ENCODE assay signal across 8 mouse cellular contexts in genomic region chr7:68129077-68129511, GRCm38 (mm10).
DNase-seq lines count a peak whose midpoint lies in the region; ATAC-seq and TF ChIP-seq lines count a peak whose summit lies in the region.

No protein-coding gene starts in this region.

- H3K4me1 ChIP-seq in ES-E14 (ENCODE audit: control insufficient read depth in 2 of 2, insufficient read depth in 2 of 2, low read length in 2 of 2, poor library complexity in 1 of 2): peaks cover 1 to 14% of the 10 kb centered on the region in 2 experiments; a peak in 1 of 4 replicates
- H3K4me1 ChIP-seq in forebrain, embryonic 16.5 days (replicated peaks; ENCODE audit: control insufficient read depth, insufficient read depth, low read length): peaks cover 33% of the 10 kb centered on the region
- H3K4me1 ChIP-seq in lung, embryonic 15.5 days: peaks cover 48% of the 10 kb centered on the region

- H3K9me3 ChIP-seq in ES-E14 (ENCODE audit: control insufficient read depth, insufficient read depth, low read depth, low read length): no peaks in the 10 kb centered on the region
- H3K9me3 ChIP-seq in forebrain, embryonic 16.5 days (ENCODE audit: control insufficient read depth, low read length): no peaks in the 10 kb centered on the region
- H3K9me3 ChIP-seq in lung, embryonic 15.5 days: no peaks in the 10 kb centered on the region

- H3K27ac ChIP-seq in ES-E14 (ENCODE audit: insufficient read depth, low read depth, low read length, poor library complexity, severe bottlenecking): peak overlapping the region; percentile 45; the same call in 1 of the 2 replicates
- peak overlapping the region; percentile 95 for H3K27ac ChIP-seq in forebrain, embryonic 16.5 days (ENCODE audit: low read length)
- peak overlapping the region; percentile 78 for H3K27ac ChIP-seq in lung, embryonic 15.5 days

- peak overlapping the region; percentile 71 for H3K4me2 ChIP-seq in forebrain, embryonic 16.5 days (ENCODE audit: low read length)
- H3K4me2 ChIP-seq in lung, embryonic 15.5 days: peak overlapping the region; percentile 82

- H3K4me3 ChIP-seq in ES-E14 (ENCODE audit: insufficient read depth in 1 of 2, low read depth in 1 of 2, low read length in 2 of 2, poor library complexity in 1 of 2, severe bottlenecking in 1 of 2): peak overlapping the region; percentile 79 to 88
- H3K4me3 ChIP-seq in forebrain, embryonic 16.5 days (replicated peaks; ENCODE audit: low read length): peak overlapping the region; percentile 51
- peak overlapping the region; percentile 59 for H3K4me3 ChIP-seq in lung, embryonic 15.5 days

- in situ Hi-C loops in ES-E14 (cut with MboI; ENCODE audit: low sequenced_read_pairs in 2 of 2, unreplicated experiment in 2 of 2): loop anchor here in 1 of 2 experiments (25.0 kb wide), 1 partner anchor 342 kb away; no protein-coding TSS in a partner anchor

- 0% methylated on average over 19 of the region's 19 CpGs for WGBS in forebrain, embryonic 16.5 days
- 0% methylated on average over 19 of the region's 19 CpGs for WGBS in lung, embryonic 15.5 days

- peak overlapping the region; percentile 58; the same call in 1 of the 2 replicates for H3K9ac ChIP-seq in ES-E14 (ENCODE audit: insufficient read depth, low read depth, low read length, poor library complexity, severe bottlenecking)
- H3K9ac ChIP-seq in forebrain, embryonic 16.5 days (replicated peaks; ENCODE audit: low read depth, low read length): peak overlapping the region; percentile 67
- peak overlapping the region; percentile 39 for H3K9ac ChIP-seq in lung, embryonic 15.5 days

- H3K27me3 ChIP-seq in forebrain, embryonic 16.5 days (replicated peaks; ENCODE audit: control insufficient read depth, insufficient read depth, low read length): no peaks in the 10 kb centered on the region
- H3K27me3 ChIP-seq in lung, embryonic 15.5 days: no peaks in the 10 kb centered on the region

- peak; percentile 100 for DNase-seq in ES-E14 (ENCODE audit: low read depth, low spot score)
- peak; percentile 99 for DNase-seq in cerebellum, adult 11-12 months
- peak; percentile 98 for DNase-seq in heart, postnatal 4 days
- DNase-seq in layer of hippocampus, adult 8-10 months (ENCODE audit: low spot score in 2 of 2): peak; percentile 99 to 100
- DNase-seq in ovary, adult 18-20 months (ENCODE audit: low spot score): peak; percentile 96
- DNase-seq in thymus, postnatal 0 days (ENCODE audit: low spot score): peak; percentile 97

- H3K36me3 ChIP-seq in ES-E14 (ENCODE audit: control insufficient read depth, insufficient read depth, low read length, poor library complexity, severe bottlenecking): no peaks in the 10 kb centered on the region; the same call in 1 of the 2 replicates
- no peaks in the 10 kb centered on the region for H3K36me3 ChIP-seq in forebrain, embryonic 16.5 days (ENCODE audit: control insufficient read depth, insufficient read depth)
- H3K36me3 ChIP-seq in lung, embryonic 15.5 days: no peaks in the 10 kb centered on the region

- ATAC-seq in forebrain, embryonic 16.5 days: peak; percentile 95
- peak; percentile 89 for ATAC-seq in lung, embryonic 15.5 days (ENCODE audit: borderline replicate concordance, extremely low read depth, low FRiP score, low TSS enrichment)

TF ChIP-seq in ES-E14, 5 proteins besides CTCF, POLR2A, EP300 and RAD21:
- TF ChIP-seq CHD2 (IDR thresholded peaks at IDR 0.05; ENCODE audit: low read depth, low read length) (peak; percentile 94), HCFC1 (IDR thresholded peaks at IDR 0.05; ENCODE audit: borderline replicate concordance, insufficient read depth, low read length) (no peak)

Comparison
In these comparisons a context has a peak if more than half of its experiments do, and no peak if none do; other contexts are left out.
1. Peak in every context shown above with its lines: DNase-seq, ATAC-seq, H3K4me3 ChIP-seq and H3K27ac ChIP-seq.
2. H3K27ac ChIP-seq: peak in every context shown above with its lines; median percentile 95 in forebrain, embryonic 16.5 days; 78 in lung, embryonic 15.5 days; 45 in ES-E14.